In genomic region chr5:37241224-37241623, GRCm38 (mm10) we compare ENCODE assay signal across 10 mouse cellular contexts. TPM values are rescaled to one million over a fixed set of nuclear protein-coding genes. Genes with fewer than 3 reads are reported as not detected.
DNase-seq lines count a peak whose midpoint lies in the region; ATAC-seq and TF ChIP-seq lines count a peak whose summit lies in the region.
"Had no signal": no experiment of that assay in that cellular context is flagged by ENCODE, and none has a peak within 500 bp of the region (broad histone marks: within the 10 kb centered on the region; RNA-seq: fewer than 3 reads in every experiment).

No protein-coding gene starts in this region.

- no peak overlapping the region for H3K4me2 ChIP-seq in lung, embryonic 16.5 days (ENCODE audit: low read depth, low read length)
- H3K4me2 ChIP-seq in limb, embryonic 12.5 days = peak overlapping the region; percentile 81
- H3K4me2 ChIP-seq in stomach, embryonic 15.5 days = peak overlapping the region; percentile 76

- intact Hi-C loops in left cerebral cortex, postnatal 36 days (cut with DNase I) = loop anchor here (1.0 kb wide), 1 partner anchor 64 kb away; no protein-coding TSS in a partner anchor

- 3% methylated on average over 9 of the region's 9 CpGs for WGBS in cerebellum, adult 2 months
- WGBS in lung, embryonic 16.5 days = 14% methylated on average over 9 of the region's 9 CpGs
- 18% methylated on average over 9 of the region's 9 CpGs for WGBS in limb, embryonic 12.5 days
- WGBS in stomach, embryonic 15.5 days = 13% methylated on average over 9 of the region's 9 CpGs

- DNase-seq in cerebellum, adult 2 months = no peak
- DNase-seq in cerebellum, postnatal 36 days = no peak
- DNase-seq in lung, postnatal 36 days = no peak
- no peak for DNase-seq in layer of hippocampus, adult 18-20 months (ENCODE audit: low spot score in 2 of 2)
- DNase-seq in left cerebral cortex, postnatal 36 days (ENCODE audit: low spot score in 2 of 2) = no peak

- no peaks in the 10 kb centered on the region for H3K36me3 ChIP-seq in lung, embryonic 16.5 days (ENCODE audit: control insufficient read depth, insufficient read depth, low read length)
- no peaks in the 10 kb centered on the region for H3K36me3 ChIP-seq in limb, embryonic 12.5 days
- no peaks in the 10 kb centered on the region for H3K36me3 ChIP-seq in stomach, embryonic 15.5 days
- H3K36me3 ChIP-seq: embryonic facial prominence, embryonic 15.5 days had no signal

- H3K4me1 ChIP-seq in cerebellum, adult 2 months (ENCODE audit: control insufficient read depth, insufficient read depth, low read length) = peaks cover 13% of the 10 kb centered on the region
- H3K4me1 ChIP-seq in lung, embryonic 16.5 days (replicated peaks; ENCODE audit: control insufficient read depth, insufficient read depth, low read length) = peaks cover 8% of the 10 kb centered on the region
- peaks cover 39% of the 10 kb centered on the region for H3K4me1 ChIP-seq in limb, embryonic 12.5 days (replicated peaks)
- H3K4me1 ChIP-seq in stomach, embryonic 15.5 days = peaks cover 15% of the 10 kb centered on the region

- no peak for TF ChIP-seq CTCF in cerebellum, adult 2 months (IDR thresholded peaks at IDR 0.05; ENCODE audit: borderline replicate concordance, insufficient read depth, low read depth, low read length)

- H3K9me3 ChIP-seq in lung, embryonic 16.5 days (ENCODE audit: control insufficient read depth, low read length) = no peaks in the 10 kb centered on the region; the same call in 1 of the 2 replicates
- no peaks in the 10 kb centered on the region for H3K9me3 ChIP-seq in limb, embryonic 12.5 days
- no peaks in the 10 kb centered on the region for H3K9me3 ChIP-seq in stomach, embryonic 15.5 days
- H3K9me3 ChIP-seq: embryonic facial prominence, embryonic 15.5 days had no signal

- ATAC-seq in lung, embryonic 16.5 days (ENCODE audit: low read depth) = no peak
- no peak for ATAC-seq in limb, embryonic 12.5 days (ENCODE audit: insufficient number of reproducible peaks, insufficient read depth, low FRiP score, low TSS enrichment, low read depth)
- ATAC-seq in stomach, embryonic 15.5 days (ENCODE audit: insufficient read depth, low FRiP score, low read depth) = no peak
- ATAC-seq: Patski had no signal

- no peak overlapping the region for H3K9ac ChIP-seq in lung, embryonic 16.5 days (ENCODE audit: low read length)
- no peak overlapping the region for H3K9ac ChIP-seq in limb, embryonic 12.5 days (replicated peaks)
- no peak overlapping the region for H3K9ac ChIP-seq in stomach, embryonic 15.5 days
- H3K9ac ChIP-seq: embryonic facial prominence, embryonic 15.5 days had no signal

- H3K27me3 ChIP-seq in cerebellum, adult 2 months (ENCODE audit: control insufficient read depth, insufficient read depth, low read length) = no peaks in the 10 kb centered on the region
- H3K27me3 ChIP-seq in lung, embryonic 16.5 days (ENCODE audit: control insufficient read depth, insufficient read depth, low read depth, low read length) = peaks cover 60% of the 10 kb centered on the region
- peaks cover 82% of the 10 kb centered on the region for H3K27me3 ChIP-seq in limb, embryonic 12.5 days
- peaks cover 63% of the 10 kb centered on the region for H3K27me3 ChIP-seq in stomach, embryonic 15.5 days (replicated peaks)

- peak overlapping the region; percentile 93 for H3K4me3 ChIP-seq in cerebellum, adult 2 months (replicated peaks; ENCODE audit: insufficient read depth, low read depth, low read length)
- H3K4me3 ChIP-seq in lung, embryonic 16.5 days (ENCODE audit: low read length) = peak overlapping the region; percentile 39; the same call in 1 of the 2 replicates
- peak overlapping the region; percentile 46 for H3K4me3 ChIP-seq in limb, embryonic 12.5 days (replicated peaks)
- H3K4me3 ChIP-seq in stomach, embryonic 15.5 days (replicated peaks) = peak overlapping the region; percentile 37; the same call in 1 of the 2 replicates

- no peak for TF ChIP-seq POLR2A in cerebellum, adult 2 months (IDR thresholded peaks at IDR 0.05; ENCODE audit: borderline replicate concordance, insufficient read depth, low read length)

- peak overlapping the region; percentile 78 for H3K27ac ChIP-seq in cerebellum, adult 2 months (ENCODE audit: insufficient read depth, low read length)
- H3K27ac ChIP-seq in lung, embryonic 16.5 days (ENCODE audit: low read length) = no peak overlapping the region
- no peak overlapping the region for H3K27ac ChIP-seq in limb, embryonic 12.5 days
- H3K27ac ChIP-seq in stomach, embryonic 15.5 days = no peak overlapping the region
- H3K27ac ChIP-seq: embryonic facial prominence, embryonic 15.5 days had no signal

RNA-seq across cellular contexts. Expression of gene Crmp1, which starts 0.5 kb away (rescaled TPM):
- polyA plus RNA-seq in cerebellum, adult 2 months (2012; rRNA removed) = 207 and 227 TPM in 2 replicates
- 9.5 and 9.7 TPM in 2 replicates for polyA plus RNA-seq in lung, embryonic 16.5 days (2015; fragmentation: Nextera tagmentation; extraction: Ambion mirVana)
- polyA plus RNA-seq in limb, embryonic 12.5 days (2016; fragmentation: Nextera tagmentation; extraction: Ambion mirVana) = 18.9 and 19.2 TPM in 2 replicates
- polyA plus RNA-seq in stomach, embryonic 15.5 days (2015; fragmentation: Nextera tagmentation; extraction: Ambion mirVana) = 27.7 and 29.4 TPM in 2 replicates
- 100 to 1,000 TPM; 206 to 218 TPM for total RNA-seq in layer of hippocampus, adult 18-20 months (2021)
- 100 to 1,000 TPM; 199 to 200 TPM for total RNA-seq in left cerebral cortex, postnatal 36 days (2021)

Comparison
In these comparisons a context has a peak if more than half of its experiments do, and no peak if none do; other contexts are left out.
1. H3K4me3 ChIP-seq: peak in every context shown above with its lines; median percentile 93 in cerebellum, adult 2 months; 46 in limb, embryonic 12.5 days; 39 in lung, embryonic 16.5 days; 37 in stomach, embryonic 15.5 days.